Mouse (Mus musculus): ENCODE results near the gene Naa10. TPM values are rescaled to one million over a fixed set of nuclear protein-coding genes. Genes with fewer than 3 reads are reported as not detected.

Naa10 gene
- total and polyA plus RNA-seq, 3 experiments, result 50.2 to 63.7 (median 57.2) TPM

- 20% methylated on average over 31 of the region's 31 CpGs for WGBS
- peak; percentile 76 to 94 for DNase-seq
- peak overlapping the region; percentile 74 for H3K27ac ChIP-seq
- H3K79me2 ChIP-seq (replicated peaks; ENCODE audit: control insufficient read depth, insufficient read depth, low read length), result no peaks in the 10 kb centered on the region
- intact Hi-C loops (cut with DNase I), result no loop called here
- H3K36me3 ChIP-seq (ENCODE audit: control insufficient read depth, insufficient read depth, low read length), result no peaks in the 10 kb centered on the region
- H3K9ac ChIP-seq (ENCODE audit: low read depth, low read length), result peak overlapping the region; percentile 49; the same call in 1 of the 2 replicates
- peaks cover 1% of the 10 kb centered on the region; the same call in 1 of the 2 replicates for H3K4me1 ChIP-seq (ENCODE audit: control insufficient read depth, insufficient read depth, low read length)
- peak overlapping the region; percentile 29 for H3K4me3 ChIP-seq
- no peaks in the 10 kb centered on the region for H3K27me3 ChIP-seq (ENCODE audit: control insufficient read depth, insufficient read depth, low read length)
- 0 out of 2 replicates have a peak, but pooled peaks have one; percentile 65 for TF ChIP-seq EP300 (IDR thresholded peaks at IDR 0.05; ENCODE audit: insufficient read depth, low read depth, low read length)
- TF ChIP-seq POLR2A (IDR thresholded peaks at IDR 0.05; ENCODE audit: insufficient read depth, low read depth, low read length), result peak; percentile 78
- peak; percentile 58 for TF ChIP-seq CTCF (IDR thresholded peaks at IDR 0.05)
Measured at GRCm38 (mm10) chrX:73914827-73915703, 6.7 kb downstream of the Naa10 start.

GRCm38 (mm10) chrX:73911588-73911987 is 10.2 kb downstream of the Naa10 start:
- H3K27ac ChIP-seq, result no peak overlapping the region
- H3K9ac ChIP-seq (ENCODE audit: low read depth, low read length), result no peak overlapping the region
- peaks cover 1% of the 10 kb centered on the region; the same call in 1 of the 2 replicates for H3K4me1 ChIP-seq (ENCODE audit: control insufficient read depth, insufficient read depth, low read length)
- no peaks in the 10 kb centered on the region for H3K79me2 ChIP-seq (replicated peaks; ENCODE audit: control insufficient read depth, insufficient read depth, low read length)
- 71% methylated on average over 2 of the region's 2 CpGs for WGBS
- DNase-seq, result peak in 1 of 2 experiments; percentile 41
- H3K36me3 ChIP-seq (ENCODE audit: control insufficient read depth, insufficient read depth, low read length), result no peaks in the 10 kb centered on the region
- TF ChIP-seq CTCF (IDR thresholded peaks at IDR 0.05) (no peak), EP300 (IDR thresholded peaks at IDR 0.05; ENCODE audit: insufficient read depth, low read depth, low read length) (no peak), POLR2A (IDR thresholded peaks at IDR 0.05; ENCODE audit: insufficient read depth, low read depth, low read length) (no peak)
- intact Hi-C loops (cut with DNase I), result no loop called here
- no peak overlapping the region for H3K4me3 ChIP-seq
- no peaks in the 10 kb centered on the region for H3K27me3 ChIP-seq (ENCODE audit: control insufficient read depth, insufficient read depth, low read length)

GRCm38 (mm10) chrX:73911156-73911555 is 10.6 kb downstream of the Naa10 start:
- H3K27ac ChIP-seq, result no peak overlapping the region
- DNase-seq, result peak in 1 of 2 experiments; percentile 52
- H3K4me3 ChIP-seq, result no peak overlapping the region
- no peak overlapping the region for H3K9ac ChIP-seq (ENCODE audit: low read depth, low read length)
- 23% methylated on average over 26 of the region's 26 CpGs for WGBS
- H3K79me2 ChIP-seq (replicated peaks; ENCODE audit: control insufficient read depth, insufficient read depth, low read length), result no peaks in the 10 kb centered on the region
- intact Hi-C loops (cut with DNase I), result no loop called here
- TF ChIP-seq POLR2A (IDR thresholded peaks at IDR 0.05; ENCODE audit: insufficient read depth, low read depth, low read length) (no peak), CTCF (IDR thresholded peaks at IDR 0.05) (no peak), EP300 (IDR thresholded peaks at IDR 0.05; ENCODE audit: insufficient read depth, low read depth, low read length) (no peak)
- no peaks in the 10 kb centered on the region for H3K36me3 ChIP-seq (ENCODE audit: control insufficient read depth, insufficient read depth, low read length)
- peaks cover 1% of the 10 kb centered on the region; the same call in 1 of the 2 replicates for H3K4me1 ChIP-seq (ENCODE audit: control insufficient read depth, insufficient read depth, low read length)
- no peaks in the 10 kb centered on the region for H3K27me3 ChIP-seq (ENCODE audit: control insufficient read depth, insufficient read depth, low read length)

- Histone ChIP-seq H3K36me3 (ENCODE audit: control insufficient read depth, insufficient read depth, low read length) (no peaks in the 10 kb centered on the region), H3K4me3 (no peak overlapping the region), H3K79me2 (replicated peaks; ENCODE audit: control insufficient read depth, insufficient read depth, low read length) (no peaks in the 10 kb centered on the region), H3K9ac (ENCODE audit: low read depth, low read length) (no peak overlapping the region), H3K4me1 (ENCODE audit: control insufficient read depth, insufficient read depth, low read length) (peaks cover 1% of the 10 kb centered on the region; the same call in 1 of the 2 replicates), H3K27me3 (ENCODE audit: control insufficient read depth, insufficient read depth, low read length) (no peaks in the 10 kb centered on the region), H3K27ac (no peak overlapping the region)
- DNase-seq, result no peak
- TF ChIP-seq CTCF (IDR thresholded peaks at IDR 0.05), result no peak
- TF ChIP-seq EP300 (IDR thresholded peaks at IDR 0.05; ENCODE audit: insufficient read depth, low read depth, low read length), result no peak
- TF ChIP-seq POLR2A (IDR thresholded peaks at IDR 0.05; ENCODE audit: insufficient read depth, low read depth, low read length), result no peak
- intact Hi-C loops (cut with DNase I), result no loop called here
Measured at GRCm38 (mm10) chrX:73910451-73910850, 11.3 kb downstream of the Naa10 start.

- Histone ChIP-seq H3K27me3 (ENCODE audit: control insufficient read depth, insufficient read depth, low read length) (no peaks in the 10 kb centered on the region), H3K36me3 (ENCODE audit: control insufficient read depth, insufficient read depth, low read length) (no peaks in the 10 kb centered on the region), H3K79me2 (replicated peaks; ENCODE audit: control insufficient read depth, insufficient read depth, low read length) (no peaks in the 10 kb centered on the region), H3K27ac (no peak overlapping the region), H3K9ac (ENCODE audit: low read depth, low read length) (no peak overlapping the region), H3K4me3 (no peak overlapping the region), H3K4me1 (ENCODE audit: control insufficient read depth, insufficient read depth, low read length) (peaks cover 1% of the 10 kb centered on the region; the same call in 1 of the 2 replicates)
- DNase-seq, result no peak
- TF ChIP-seq EP300 (IDR thresholded peaks at IDR 0.05; ENCODE audit: insufficient read depth, low read depth, low read length) (no peak), CTCF (IDR thresholded peaks at IDR 0.05) (no peak), POLR2A (IDR thresholded peaks at IDR 0.05; ENCODE audit: insufficient read depth, low read depth, low read length) (no peak)
- intact Hi-C loops (cut with DNase I), result no loop called here
- 82% methylated on average over 1 of the region's 1 CpGs for WGBS
Measured at GRCm38 (mm10) chrX:73910049-73910448, 11.7 kb downstream of the Naa10 start.

GRCm38 (mm10) chrX:73897959-73898358 is 23.8 kb downstream of the Naa10 start:
- Histone ChIP-seq H3K4me3 (no peak overlapping the region), H3K9ac (ENCODE audit: low read depth, low read length) (no peak overlapping the region), H3K4me1 (ENCODE audit: control insufficient read depth, insufficient read depth, low read length) (no peaks in the 10 kb centered on the region), H3K27ac (no peak overlapping the region), H3K36me3 (ENCODE audit: control insufficient read depth, insufficient read depth, low read length) (no peaks in the 10 kb centered on the region), H3K79me2 (replicated peaks; ENCODE audit: control insufficient read depth, insufficient read depth, low read length) (no peaks in the 10 kb centered on the region), H3K27me3 (ENCODE audit: control insufficient read depth, insufficient read depth, low read length) (no peaks in the 10 kb centered on the region)
- TF ChIP-seq CTCF (IDR thresholded peaks at IDR 0.05) (peak; percentile 36), EP300 (IDR thresholded peaks at IDR 0.05; ENCODE audit: insufficient read depth, low read depth, low read length) (no peak)
- no peak for DNase-seq
- intact Hi-C loops (cut with DNase I), result no loop called here
- whole genome bisulfite sequencing, result 40% methylated on average over 3 of the region's 3 CpGs
